Mouse (Mus musculus) liver, adult 2 months (tissue): ENCODE measurements around the gene Plxnb2.

ENCODE experiments used
- CTCF ChIP-seq: fragments of 200-500 bp; IDR thresholded peaks from 2 replicates; pipeline ENCODE4 v1.5.1; 2011; ENCODE audit warnings: low read depth, low read length, control low read depth
- POLR2A ChIP-seq: fragments of 200-500 bp; IDR thresholded peaks from 2 replicates; pipeline ENCODE4 v1.6.1; 2011; ENCODE audit warnings: low read length, control low read depth; ENCODE audit not compliant: insufficient read depth; ENCODE audit errors: extremely low read depth

- no peak for TF ChIP-seq POLR2A
- TF ChIP-seq CTCF: no peak
These were observed 4.3 kb upstream of the Plxnb2 start for GRCm38 (mm10) chr15:89184937-89185227.
